Mouse (Mus musculus): Measurements from ENCODE around the gene Casz1.
A peak's percentile ranks its signal among the peaks of the same experiment; 100 is the strongest.

Gene Casz1

DNA sequence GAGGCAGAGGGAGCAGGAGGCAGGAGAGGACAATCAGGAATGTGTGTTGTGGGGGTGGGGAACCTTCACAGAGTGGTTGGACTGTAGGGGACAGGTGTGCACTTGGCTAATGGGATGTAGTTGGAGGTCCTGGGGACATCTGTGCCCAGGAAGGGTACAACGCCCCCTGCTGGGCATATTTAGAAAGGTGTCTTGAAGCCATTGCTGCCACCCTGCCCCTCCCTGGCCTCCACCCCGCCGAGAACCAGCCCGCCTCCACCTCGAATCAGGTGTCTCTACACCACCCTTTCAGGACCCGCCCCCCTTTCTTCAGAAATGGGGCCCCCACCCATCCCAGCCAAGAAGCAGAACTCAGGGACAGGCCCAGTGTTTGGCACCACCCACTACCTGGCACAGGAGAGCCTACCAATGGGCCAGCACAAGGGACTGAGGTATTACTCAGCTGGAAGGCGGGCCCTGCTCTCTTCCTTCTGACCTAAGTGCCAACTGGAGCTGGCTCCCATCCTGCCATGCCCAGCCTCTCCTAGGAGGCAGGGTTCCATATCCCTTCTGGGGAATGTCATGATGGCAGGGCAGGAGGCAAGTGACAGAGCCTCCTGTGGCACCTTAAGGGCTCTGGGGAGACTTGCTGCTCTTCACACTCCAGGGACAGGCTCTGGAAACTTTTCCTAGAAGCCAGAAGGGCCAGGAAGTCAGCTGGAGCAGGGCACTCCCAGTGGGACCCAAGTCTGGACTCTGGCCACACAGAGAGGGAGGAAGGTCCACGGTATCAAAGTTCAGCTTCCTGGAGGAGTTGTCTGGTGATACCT, 98.9 kb downstream of the Casz1 start:
- peak; percentile 41 for DNase-seq (ENCODE audit: extremely low spot score)

DNA sequence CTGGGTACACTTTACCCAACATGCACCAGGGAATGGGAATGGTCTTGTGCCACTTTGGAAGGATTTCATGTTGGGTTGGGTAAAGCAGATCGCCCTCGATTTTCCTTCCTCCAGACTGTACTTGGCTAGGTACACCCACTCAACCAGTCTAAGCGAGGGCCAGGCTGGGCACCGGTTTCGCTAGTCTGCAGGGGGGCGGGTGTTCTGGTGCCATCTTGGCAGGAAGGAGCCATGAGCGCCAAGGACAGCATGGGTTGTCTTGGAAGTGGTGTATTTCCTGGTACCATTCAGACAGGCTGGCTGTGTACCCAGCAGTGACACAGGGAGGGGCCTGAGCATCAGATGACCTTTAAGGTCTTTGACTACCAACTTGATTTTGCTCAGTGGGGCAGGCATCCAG, 101.1 kb downstream of the Casz1 start:
- no peak for DNase-seq (ENCODE audit: extremely low spot score)

DNA sequence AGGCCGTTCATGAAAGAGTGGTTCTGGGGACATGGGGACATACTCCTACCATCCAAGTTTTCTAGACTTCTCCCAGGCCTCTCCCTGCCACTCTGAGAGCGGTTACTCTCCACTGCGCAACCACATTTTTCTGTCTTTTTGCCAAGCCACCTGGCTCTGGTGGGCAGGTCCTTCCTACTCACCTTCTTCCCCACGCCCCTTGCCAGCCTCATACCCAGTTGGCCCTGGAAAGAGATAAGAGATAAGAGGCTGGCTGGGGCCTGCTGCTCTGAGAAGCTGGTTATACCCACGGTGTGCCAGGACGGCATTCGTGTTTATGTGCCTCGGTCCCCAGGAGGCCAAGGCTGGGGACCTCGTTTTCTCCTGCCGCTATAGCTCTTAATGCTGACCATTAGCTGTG, 102.6 kb downstream of the Casz1 start:
- DNase-seq (ENCODE audit: extremely low spot score), result no peak

DNA sequence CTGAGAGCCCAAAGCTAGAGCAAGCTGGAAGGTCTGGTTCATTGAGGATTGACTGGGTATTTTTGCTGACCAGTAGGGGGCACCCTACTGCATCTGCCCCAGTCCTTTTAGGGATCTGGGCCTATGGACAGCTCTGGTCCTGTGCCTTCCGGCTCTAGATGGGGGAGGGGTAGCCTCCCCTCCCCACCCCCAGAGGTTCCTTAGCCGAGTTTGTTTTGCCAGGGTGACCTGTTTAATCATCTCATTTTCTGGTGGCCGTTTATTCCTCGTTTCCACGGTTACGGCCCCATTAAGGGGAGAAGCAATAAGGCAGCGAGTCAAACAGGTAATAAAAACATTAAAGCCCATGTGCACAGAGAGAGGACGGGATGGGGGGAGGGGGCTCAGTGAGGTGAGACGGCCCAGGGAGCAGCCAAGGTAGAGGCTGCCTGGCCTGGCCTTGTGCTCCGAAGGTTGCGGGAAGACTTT, 104.0 kb downstream of the Casz1 start:
- DNase-seq (ENCODE audit: extremely low spot score), result no peak

DNA sequence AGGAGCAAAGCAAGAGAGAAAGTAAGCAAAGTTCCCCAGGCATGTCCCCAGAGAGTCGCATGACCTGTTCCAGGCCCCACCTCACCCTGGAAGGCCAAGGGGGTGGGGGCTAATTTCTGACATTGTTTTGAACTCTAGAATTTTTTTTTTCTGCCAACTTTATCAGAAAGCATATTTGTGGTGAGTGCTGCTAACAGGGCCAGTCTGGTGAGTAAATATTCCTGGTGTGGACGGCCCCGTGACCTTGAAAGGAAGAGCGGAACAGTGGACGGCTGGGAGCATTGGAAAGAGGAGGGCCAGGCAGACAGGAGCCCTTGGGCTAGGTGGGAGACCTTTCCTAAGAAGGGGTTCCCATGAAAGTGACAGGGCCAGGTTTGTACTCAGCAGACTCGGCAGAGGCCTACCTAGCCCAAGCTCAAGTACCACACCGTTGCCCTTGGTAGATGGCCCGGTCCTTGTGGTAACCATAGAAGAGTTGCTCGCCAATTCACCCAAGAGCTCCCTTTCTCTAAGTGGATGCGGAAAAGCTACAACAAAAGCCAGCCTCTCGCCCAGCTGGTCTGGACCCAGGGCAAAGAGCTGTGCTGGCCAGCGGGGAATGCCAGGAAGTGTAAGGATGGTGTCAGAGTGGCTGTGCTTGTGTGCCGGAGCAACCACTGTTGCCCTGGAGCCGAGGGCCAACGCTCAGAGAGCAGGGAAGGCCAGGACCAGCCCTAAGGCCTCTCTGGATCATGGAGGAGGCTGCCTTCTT, 104.7 kb downstream of the Casz1 start:
- no peak for DNase-seq (ENCODE audit: extremely low spot score)

DNA sequence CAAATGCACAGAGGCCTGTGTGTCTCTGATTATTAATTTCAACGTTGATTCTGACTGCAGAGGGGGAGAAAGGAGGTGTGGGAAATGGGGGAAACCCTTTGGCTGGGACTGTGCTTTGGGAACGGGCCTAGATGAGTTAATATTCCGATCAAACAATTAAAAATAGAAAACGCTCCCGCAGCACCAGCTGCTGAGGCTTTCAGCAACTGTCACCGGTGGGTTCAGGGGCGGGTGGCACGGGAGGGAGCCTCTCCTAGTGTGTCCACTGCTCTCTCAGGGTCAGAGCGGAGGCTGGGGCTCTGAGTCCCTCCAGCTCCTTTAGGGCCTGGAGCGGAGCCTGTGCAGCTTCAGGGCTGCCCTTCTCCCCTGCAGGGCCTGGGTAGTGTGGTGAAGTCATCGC, 105.3 kb downstream of the Casz1 start:
- DNase-seq (ENCODE audit: extremely low spot score), result no peak

DNA sequence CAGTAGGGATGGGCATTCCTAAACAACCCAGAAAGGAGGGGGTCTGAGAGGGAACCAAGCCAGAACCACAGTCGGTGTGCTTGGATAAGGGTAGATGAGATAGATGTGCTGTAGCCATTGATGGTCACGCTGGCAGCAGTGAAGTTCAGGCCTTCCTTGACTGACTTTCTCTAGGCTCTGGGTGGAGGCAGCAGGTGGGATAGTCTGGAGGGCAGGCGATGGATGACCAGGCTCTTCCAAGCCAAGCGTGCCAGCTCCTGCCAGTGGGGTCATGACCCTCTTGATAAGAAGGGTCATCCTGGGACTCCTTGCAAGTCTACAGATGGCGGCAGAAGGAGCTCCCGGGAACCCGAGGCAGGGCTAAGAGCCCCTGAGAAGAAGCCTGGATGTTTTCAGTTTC, 107.9 kb downstream of the Casz1 start:
- DNase-seq (ENCODE audit: extremely low spot score), result no peak

DNA sequence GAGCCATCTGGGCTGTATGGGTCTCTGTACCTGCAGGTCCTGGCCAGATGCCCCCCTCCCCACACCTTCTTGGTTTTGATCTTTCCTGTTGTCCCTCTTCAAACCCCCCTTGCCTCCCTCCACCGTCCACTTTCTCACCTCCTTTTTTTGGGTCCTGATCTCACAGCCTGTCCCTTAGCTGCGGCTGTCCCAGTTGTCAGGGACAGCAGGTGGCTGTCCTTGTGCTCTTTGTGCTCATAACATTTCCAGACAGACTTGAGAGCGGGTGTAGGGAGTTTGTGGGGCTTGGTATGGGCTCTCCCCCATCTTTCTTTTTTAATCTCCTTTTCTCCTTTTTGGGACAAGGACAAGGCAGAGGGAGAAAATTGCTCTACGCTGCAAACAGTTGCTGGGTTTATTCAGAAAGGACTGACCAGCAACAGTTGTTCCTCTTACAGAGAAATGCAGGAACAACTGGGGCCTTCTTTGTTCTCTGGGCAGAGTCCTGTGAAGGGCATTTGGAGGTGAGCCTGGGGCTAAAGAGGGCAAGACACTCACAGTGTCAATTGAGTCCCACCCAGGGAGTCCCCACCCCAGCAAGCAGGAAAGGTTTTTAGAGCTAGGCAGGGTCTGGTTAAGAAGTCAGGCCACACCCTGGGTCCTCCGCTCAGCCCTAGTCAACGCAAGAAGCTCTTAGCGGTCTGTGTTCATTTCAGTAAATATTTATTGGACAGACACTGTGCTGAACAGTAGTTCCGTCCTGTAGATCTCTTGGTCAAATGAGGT, 108.8 kb downstream of the Casz1 start:
- no peak for DNase-seq (ENCODE audit: extremely low spot score)

DNA sequence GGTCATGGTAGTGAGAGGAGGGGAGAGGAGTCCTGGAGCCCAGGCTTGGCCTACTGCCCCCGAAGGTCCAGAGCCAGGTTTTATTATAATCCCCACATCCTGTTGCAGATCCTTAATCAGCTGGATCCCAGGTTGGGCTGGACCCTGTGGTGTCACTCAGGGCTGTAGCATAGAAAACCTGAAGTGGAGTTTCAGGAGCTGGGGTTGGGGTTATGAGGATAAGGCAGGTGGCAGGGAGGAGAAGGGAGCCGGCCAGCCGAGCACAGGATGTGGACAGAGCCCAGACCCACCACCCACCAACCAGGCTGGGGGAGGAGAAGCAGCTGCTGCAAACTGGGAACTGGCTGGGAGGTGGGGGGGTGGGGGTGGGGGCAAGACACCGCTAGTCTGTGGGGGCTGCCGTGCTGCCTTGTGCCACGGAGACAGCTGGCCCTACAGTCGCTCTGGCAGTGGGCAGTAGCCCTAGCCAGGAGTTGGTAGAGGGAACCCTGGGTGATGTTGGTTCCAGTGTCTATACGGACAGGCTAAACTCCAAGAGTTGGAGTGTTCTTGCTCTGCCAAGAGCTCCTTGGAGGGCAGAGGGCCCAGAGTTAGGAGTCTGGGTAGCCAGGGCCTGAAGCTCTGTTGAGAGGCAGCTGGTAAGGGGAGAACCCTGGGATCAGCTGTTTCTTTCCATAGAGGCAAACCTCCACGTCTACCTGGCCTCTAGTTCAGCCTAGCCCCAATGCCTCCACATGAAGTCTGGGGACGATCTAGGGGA, 110.8 kb downstream of the Casz1 start:
- peak; percentile 74 for DNase-seq (ENCODE audit: extremely low spot score)

DNA sequence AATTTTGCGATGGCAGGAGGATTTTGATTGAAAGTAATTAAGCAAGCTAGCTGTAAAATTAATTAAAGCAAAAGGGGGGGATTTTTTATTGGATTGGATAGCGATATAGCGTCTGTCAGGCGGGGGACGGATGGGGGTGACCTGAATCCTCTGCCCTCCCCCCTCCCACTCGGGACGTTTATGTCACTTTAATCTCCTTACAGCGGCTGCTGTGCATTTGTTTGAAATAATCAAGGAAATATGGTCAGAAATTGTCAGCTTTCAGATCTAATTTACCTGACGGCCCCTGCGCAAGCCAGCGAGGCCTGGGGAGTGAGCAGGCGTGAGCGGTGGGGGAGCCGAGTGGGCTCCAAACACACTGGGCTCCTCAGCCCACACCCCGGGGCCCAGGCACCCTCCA, 111.6 kb downstream of the Casz1 start:
- no peak for DNase-seq (ENCODE audit: extremely low spot score)

DNA sequence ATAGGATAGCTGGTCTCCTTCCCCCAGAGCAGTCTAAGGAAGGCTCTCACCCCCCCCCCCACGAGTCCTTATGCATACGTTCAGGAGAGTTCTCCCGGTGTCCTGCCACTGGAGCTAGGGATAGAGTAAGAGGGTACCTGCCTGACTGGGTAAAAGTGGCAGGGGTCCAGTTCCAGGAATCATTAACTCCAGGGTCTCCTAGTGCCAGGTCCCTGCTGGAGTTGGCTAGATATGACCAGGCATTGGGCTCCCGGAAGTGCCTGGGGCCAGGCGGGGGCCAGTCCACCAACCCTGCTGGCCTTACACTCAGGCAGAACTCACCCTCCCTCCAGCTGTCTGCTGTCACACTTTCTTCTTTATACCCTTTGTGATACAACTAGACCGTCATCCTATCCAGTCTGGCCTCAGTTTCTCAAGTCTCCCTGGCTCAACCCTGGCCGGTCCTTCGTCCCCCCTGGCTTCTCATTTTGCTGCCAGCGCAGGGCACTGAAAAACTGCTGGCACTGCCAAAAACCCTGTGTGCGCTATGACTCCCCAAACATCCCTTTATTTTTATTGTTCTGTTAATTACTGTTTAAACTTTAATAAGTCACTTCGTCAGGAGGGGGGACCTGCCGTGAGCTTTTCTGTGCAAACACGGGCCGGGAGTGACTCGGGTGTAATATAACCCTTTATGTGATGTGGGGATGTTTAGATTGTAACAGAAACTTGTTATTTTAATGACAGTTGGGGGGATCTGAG, 114.6 kb downstream of the Casz1 start:
- no peak for DNase-seq (ENCODE audit: extremely low spot score)

DNA sequence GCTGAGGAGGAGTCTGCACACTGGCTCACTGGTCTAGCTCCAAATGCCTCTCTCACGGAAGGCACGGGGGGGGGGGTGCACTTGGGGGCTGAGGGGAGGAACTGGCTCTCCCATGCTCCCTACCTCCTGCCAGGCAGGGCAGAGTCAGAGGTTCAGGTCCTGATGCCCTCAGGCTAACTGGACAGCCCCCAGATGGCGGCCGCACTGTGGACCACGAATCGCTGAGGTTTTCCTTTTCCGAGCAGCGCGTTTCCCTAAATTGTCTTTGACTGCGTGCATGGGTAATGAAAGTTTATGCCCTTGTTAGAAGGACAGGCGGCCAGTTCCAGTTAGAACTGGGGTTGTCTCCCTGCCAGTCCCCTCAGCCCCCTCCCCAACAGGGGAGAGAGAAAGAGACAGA, 116.4 kb downstream of the Casz1 start:
- DNase-seq (ENCODE audit: extremely low spot score), result no peak

DNA sequence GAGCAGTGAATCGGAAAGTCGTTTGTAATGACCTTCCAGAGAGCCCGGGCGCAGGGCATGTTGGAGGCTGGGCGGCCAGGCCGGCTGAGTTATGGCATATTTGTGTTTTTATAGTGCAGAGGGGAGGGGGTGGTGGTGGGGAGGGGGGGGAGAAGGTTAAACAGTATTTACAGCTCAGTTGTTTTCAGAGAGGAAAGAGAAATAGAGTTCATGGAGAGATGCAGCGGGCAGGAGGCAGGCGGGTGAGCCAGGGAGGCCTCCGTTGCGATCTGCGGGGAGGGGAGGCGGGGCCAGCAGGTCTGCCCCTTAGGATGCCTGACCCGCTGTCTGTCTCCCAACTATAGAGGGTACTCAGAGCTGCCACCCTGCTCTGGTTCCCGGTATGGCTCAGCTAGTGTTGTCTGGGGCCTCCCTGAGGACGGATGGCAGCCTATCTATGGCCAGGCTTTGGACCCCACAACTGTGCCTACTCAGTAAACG, 118.0 kb downstream of the Casz1 start:
- peak; percentile 46 for DNase-seq (ENCODE audit: extremely low spot score)

DNA sequence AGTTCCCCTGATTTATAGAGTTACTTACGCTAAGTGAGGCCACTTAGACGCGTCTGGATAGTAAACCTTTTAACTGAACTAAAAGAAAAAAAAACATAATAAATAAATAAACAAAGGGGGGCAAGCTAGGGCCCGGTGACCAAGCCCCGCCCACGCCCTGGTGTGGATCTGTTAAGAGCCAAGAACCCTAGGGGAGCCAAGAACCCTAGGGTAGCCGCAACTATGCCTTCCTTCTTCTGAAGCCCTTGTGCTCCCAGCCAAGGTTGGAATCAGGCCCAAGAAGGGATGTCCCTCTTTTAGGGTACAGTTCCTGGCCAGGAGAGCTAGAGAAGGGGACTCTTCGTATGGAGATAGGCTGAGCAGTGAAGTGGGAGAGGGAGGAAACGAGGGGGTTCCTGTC, 119.2 kb downstream of the Casz1 start:
- no peak for DNase-seq (ENCODE audit: extremely low spot score)

DNA sequence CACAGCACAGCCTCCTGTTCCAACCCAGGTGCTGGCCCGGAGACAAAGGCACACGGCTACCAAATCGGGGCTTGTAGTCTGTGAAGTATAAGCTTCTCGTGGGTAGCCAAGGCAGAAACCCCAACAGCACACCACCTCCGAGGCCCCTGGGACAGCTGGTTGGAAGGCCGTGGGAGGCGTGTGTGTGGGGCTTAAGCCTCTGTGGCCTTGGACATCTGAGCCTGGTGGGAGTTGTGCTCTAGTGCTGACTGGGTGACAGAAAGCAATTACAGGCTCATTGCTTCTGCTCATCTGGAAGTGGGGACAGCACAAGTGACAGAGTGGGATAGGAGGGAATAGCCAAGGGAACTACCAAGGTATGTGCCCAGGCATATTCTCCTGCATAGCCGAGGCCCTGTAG, 119.7 kb downstream of the Casz1 start:
- DNase-seq (ENCODE audit: extremely low spot score), result no peak

DNA sequence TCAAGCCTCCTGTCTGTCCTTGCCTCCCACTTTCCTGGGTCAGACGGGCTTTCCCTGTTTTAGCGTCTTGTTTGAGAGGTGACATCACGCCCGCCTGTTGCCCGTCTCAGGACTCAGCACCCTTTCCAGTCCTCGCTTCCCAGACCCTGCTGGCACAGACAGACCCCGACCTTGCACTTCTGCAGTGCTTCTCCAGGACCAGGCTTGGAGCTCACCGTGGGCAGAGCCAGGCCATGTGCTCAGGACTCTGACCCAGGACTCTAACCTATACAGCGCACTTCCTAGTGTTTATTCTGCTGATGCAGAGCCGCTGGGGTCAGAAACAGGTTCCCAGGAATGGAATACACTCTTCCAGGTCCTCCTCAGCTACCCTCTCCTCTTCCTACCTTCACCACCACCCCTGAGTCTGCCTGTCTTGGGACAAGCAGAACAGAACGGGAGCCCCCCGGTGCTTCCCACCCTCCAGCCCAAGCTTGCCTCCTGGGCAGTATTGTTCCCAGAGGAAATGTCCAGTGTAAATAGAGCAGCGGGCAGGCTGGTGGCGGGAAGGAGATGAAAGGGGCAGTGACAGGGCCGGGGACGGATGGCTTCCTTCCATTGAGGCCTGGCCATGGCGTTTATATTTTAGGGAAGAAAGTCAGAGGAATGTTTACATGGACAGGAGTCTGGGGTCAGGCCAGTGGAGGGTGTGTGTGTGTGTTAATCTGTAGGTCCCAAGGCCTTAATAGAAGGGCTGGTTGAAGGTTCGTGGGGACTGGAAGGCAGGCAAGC, 121.5 kb downstream of the Casz1 start:
- DNase-seq (ENCODE audit: extremely low spot score), result peak; percentile 48

DNA sequence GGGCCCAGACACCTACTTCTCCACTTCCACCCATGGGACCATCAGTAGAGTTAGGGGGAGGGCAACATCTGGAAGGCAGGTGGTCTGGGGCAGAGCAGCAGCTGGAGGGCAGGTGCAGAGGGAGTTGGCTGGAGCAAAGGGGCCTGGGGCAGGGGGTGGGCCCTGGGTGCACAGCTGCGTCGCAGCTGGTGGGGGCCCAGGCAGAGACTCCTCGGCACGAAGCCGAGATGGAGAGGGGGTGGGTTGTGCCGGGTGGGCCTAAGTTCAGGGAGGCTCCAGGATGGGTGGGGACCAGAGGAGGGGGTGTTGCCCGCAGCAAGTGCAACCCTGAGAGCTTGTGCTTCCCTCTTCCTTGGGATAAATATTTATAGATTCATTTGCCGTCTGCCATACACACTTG, 122.2 kb downstream of the Casz1 start:
- DNase-seq (ENCODE audit: extremely low spot score), result peak; percentile 37

DNA sequence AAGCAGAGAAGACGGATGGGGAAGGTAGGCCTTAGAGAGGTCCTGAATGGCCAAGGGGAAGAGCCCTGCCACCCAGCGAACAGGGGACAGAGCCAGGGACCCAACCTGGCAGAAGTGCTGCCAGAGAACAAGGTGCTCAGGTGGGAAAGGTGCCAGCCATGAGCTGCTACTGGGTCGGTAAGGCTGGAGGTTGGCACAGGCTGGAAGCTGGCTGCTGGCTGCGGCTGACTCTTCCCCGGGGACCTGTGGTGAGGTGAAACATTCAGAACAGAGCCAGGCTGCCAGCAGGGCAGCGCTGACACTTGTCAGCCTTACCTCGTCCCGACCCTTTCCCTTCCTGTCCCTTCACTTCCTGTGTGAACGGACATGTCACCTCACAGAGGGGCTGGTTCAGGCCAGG, 124.1 kb downstream of the Casz1 start:
- DNase-seq (ENCODE audit: extremely low spot score), result no peak

DNA sequence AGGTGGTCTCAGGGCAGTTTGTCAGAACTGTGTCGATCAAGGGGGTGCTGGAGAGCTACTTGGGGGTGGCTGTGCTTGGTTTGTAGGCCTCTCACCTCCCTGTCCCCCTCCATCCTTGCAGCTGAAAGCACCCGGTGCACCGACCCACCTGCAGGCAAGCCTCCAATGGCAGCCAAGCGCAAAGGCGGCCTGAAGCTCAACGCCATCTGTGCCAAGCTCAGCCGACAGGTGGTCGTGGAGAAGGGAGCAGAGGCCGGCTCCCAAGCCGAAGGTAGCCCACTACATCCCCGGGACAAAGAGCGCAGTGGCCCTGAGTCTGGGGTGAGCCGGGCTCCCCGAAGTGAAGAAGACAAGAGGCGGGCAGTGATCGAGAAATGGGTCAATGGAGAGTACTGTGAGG, 124.6 kb downstream of the Casz1 start:
- DNase-seq (ENCODE audit: extremely low spot score), result no peak

DNA sequence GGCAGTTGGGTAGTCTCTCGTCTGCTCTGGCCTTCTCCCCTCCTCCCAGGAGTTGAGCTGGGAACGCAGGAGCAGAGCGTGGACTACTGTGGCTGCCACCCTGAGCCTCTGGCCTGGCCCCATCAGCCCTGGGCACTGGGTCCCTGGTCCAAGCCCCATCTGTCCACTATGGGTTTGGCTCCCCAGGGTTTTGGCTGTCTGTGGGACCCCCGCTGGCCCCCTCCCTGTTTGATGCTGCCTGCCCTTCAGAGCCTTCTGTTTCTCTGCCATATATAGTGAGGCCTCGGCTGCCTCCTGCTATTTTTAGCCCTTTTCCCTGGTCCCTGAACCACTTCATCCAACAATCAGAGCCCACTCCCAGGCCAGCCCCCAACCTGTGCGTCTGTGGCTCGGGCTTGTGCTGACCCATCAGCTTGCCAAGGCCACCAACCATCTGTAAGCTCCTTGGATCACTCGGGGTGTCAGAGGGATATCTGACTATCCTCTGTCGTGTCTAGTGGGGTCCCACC, 126.5 kb downstream of the Casz1 start:
- DNase-seq (ENCODE audit: extremely low spot score), result no peak
